Mouse (Mus musculus) neural tube, postnatal 0 days (tissue): ENCODE data around the gene Ubxn11. TPM values are rescaled to one million over a fixed set of nuclear protein-coding genes. Genes with fewer than 3 reads are reported as not detected.

Experiments
- polyA plus RNA-seq: library from polyadenylated mRNA; unstranded; fragments of >200 nt; fragmentation: Nextera tagmentation; extraction: Ambion mirVana; gene quantifications from 2 replicates; pipeline ENCODE4 v1.2.1, GENCODE M21; 2015

Gene Ubxn11
- polyA plus RNA-seq = 9.3 and 13.4 TPM in 2 replicates

GRCm38 (mm10) chr4:134101979-134102741 lies at the start of gene Ubxn11:
Ubxn11 (plus strand) TSS chr4:134102570.

DNA sequence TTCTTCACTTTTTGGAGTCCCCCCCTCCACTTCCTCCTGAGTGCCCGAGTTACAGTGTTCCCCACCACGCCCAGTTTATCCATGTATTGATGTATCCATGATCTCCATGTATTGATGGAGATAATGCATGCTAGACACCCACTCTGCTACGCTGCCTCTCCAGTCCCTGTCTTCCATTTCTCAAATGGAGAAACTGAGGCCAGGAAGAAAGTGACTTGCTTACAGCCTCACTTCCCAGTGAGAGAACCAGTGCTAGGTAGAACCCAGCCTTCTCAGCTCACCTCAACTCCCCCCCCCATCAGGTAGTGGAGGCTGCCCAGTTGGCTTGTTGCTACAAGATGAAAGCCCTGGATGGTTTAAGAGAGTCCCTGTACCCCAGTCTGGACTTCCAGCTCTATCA lies 48.8 kb upstream of the Ubxn11 start, which contains the start of gene Zfp683:
Gene Zfp683, plus strand, starts transcription at position 301 of the 400 bp plus-strand sequence.

GRCm38 (mm10) chr4:134060135-134060865 lies 42.1 kb upstream of the Ubxn11 start, which contains the start of gene Crybg2:
Crybg2 (plus strand) TSS chr4:134060815.

GRCm38 (mm10) chr4:134094923-134095547 lies 7.3 kb upstream of the Ubxn11 start, which contains the start of gene Cd52:
Cd52 (minus strand) TSS chr4:134095082.

GRCm38 (mm10) chr4:134128221-134128982 lies 26.0 kb downstream of the Ubxn11 start, which contains the start of gene Sh3bgrl3:
Sh3bgrl3 (minus strand) TSS chr4:134128789.

Other genes starting within 250 kb of the Ubxn11 start
- gene Rps6ka1, start 214.8 kb upstream of the Ubxn11 start, polyA plus RNA-seq = 21.4 and 23.9 TPM in 2 replicates
- gene Hmgn2, start 133.9 kb upstream of the Ubxn11 start, polyA plus RNA-seq = 710 and 721 TPM in 2 replicates
- gene Dhdds, start 101.7 kb upstream of the Ubxn11 start, polyA plus RNA-seq = 37.3 and 44.2 TPM in 2 replicates
- gene Lin28a, start 83.7 kb upstream of the Ubxn11 start, polyA plus RNA-seq = 0.08 and 0.12 TPM in 2 replicates
- gene Zfp683, start 48.7 kb upstream of the Ubxn11 start, polyA plus RNA-seq = not detected in 2 replicates
- 6.2 and 7.4 TPM in 2 replicates for gene Crybg2, start 41.8 kb upstream of the Ubxn11 start, polyA plus RNA-seq
- gene Cd52, start 7.5 kb upstream of the Ubxn11 start, polyA plus RNA-seq = 3.2 and 6.2 TPM in 2 replicates
- 539 and 571 TPM in 2 replicates for gene Sh3bgrl3, start 26.2 kb downstream of the Ubxn11 start, polyA plus RNA-seq
- gene Cep85, start 84.5 kb downstream of the Ubxn11 start, polyA plus RNA-seq = 14.9 and 17.2 TPM in 2 replicates
- gene Gm7534, start 100.4 kb downstream of the Ubxn11 start, polyA plus RNA-seq = not detected in 2 replicates
- gene Catsper4, start 124.8 kb downstream of the Ubxn11 start, polyA plus RNA-seq = 0.13 and 0.15 TPM in 2 replicates
- 0.09 TPM in 1 of 2 replicates, not detected in the other for gene Cnksr1, start 135.8 kb downstream of the Ubxn11 start, polyA plus RNA-seq
- gene E130218I03Rik, start 141.1 kb downstream of the Ubxn11 start, polyA plus RNA-seq = 0.50 and 0.53 TPM in 2 replicates
- 12.3 and 13.6 TPM in 2 replicates for gene Zfp593, start 143.0 kb downstream of the Ubxn11 start, polyA plus RNA-seq
- gene Gm30191, start 144.4 kb downstream of the Ubxn11 start, polyA plus RNA-seq = 0.26 TPM in 1 of 2 replicates, not detected in the other
- 14.7 and 15.1 TPM in 2 replicates for gene Grrp1, start 151.5 kb downstream of the Ubxn11 start, polyA plus RNA-seq
- 24.1 and 26.0 TPM in 2 replicates for gene Pdik1l, start 185.3 kb downstream of the Ubxn11 start, polyA plus RNA-seq
- 1.4 and 1.6 TPM in 2 replicates for gene Trim63, start 212.6 kb downstream of the Ubxn11 start, polyA plus RNA-seq
- gene Slc30a2, start 240.6 kb downstream of the Ubxn11 start, polyA plus RNA-seq = 0.25 TPM in 2 replicates